Mouse (Mus musculus) leukemia stem cell, adult 10-12 weeks (primary cell): ENCODE data around the gene Qrfp. TPM values are rescaled to one million over a fixed set of nuclear protein-coding genes. Genes with fewer than 3 reads are reported as not detected.

Experiments
- polyA plus RNA-seq: library from polyadenylated mRNA; stranded (reverse); fragments of >175 nt; gene quantifications from 2 replicates; pipeline ENCODE4 v1.2.3, GENCODE M21; 2012; ENCODE audit warnings: low replicate concordance

The Qrfp gene
- polyA plus RNA-seq: 0.17 and 0.54 TPM in 2 replicates

DNA sequence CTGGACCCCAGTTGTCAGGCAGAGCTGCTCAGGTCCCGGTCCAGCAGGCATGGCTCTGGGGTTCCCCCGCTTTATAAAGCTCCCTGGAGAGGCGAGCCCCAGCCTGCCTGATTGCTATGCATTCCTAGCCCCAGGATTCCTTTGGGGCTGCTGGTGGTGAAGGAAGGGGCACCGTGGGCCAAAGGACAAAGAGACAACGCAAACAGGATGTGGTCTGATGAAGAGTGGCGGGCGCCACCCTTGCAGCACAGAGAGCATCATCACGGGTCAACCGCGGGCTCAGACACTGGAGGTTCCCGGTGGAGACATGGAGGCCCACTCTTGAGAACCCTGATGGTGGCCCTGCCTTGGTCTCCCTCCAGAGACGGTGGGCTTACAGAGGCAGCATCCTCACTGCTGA lies at the start of gene Qrfp:
TSS of gene Qrfp (minus strand) at position 137 of the 400 bp plus-strand sequence.

DNA sequence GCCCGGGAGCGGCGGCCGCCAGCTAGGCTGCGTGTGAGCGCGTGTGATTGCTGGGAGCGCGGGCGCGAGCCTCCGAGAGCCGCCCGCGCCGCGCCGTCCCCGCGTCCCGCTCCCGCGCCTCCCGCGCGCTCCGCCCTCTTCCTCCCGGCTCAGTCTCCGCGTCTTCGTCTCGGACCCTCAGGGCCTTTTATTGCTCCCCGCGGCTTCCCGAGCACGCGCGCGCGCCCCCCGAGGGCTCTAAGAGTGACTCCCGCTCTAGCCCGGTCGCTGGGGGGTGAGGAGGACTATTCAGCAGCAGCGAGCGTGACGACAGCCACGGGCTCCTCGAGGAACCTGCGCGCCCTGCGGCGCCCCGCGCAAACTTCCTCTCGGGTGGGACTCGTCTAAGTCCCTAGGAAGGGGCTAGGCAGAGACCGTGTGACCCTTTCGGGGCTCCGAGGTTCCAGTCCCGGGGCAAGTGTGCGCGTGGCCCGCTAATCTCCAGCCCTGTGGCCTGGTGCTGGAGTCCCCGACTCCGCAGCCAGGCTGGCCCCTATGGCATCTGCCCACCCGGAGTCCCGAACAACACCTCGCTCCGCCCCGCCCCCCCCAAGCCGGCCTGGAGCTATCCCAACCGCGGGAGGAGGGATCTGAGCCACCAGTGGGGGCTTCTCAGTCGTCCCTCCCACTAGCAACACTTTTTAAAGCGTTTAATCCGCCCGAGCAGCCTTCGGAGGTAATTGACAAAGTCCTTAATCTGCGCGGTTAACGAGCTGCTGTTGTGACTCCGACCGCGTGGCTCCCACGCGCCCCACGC lies 35.7 kb upstream of the Qrfp start, which contains the start of gene Fibcd1:
TSS of gene Fibcd1 (minus strand) at position 110 of the 796 bp plus-strand sequence.

Other genes with a start within 250 kb of the Qrfp start
- 103 and 115 TPM in 2 replicates for gene Fubp3, start 237.9 kb downstream of the Qrfp start, polyA plus RNA-seq
- not detected in 2 replicates for gene Prdm12, start 170.5 kb downstream of the Qrfp start, polyA plus RNA-seq
- gene Exosc2, start 139.9 kb downstream of the Qrfp start, polyA plus RNA-seq: 8.1 and 12.9 TPM in 2 replicates
- 66.5 and 83.8 TPM in 2 replicates for gene Abl1, start 122.2 kb downstream of the Qrfp start, polyA plus RNA-seq
- not detected in 2 replicates for gene Fibcd1, start 35.4 kb upstream of the Qrfp start, polyA plus RNA-seq
- 0.10 TPM in 1 of 2 replicates, not detected in the other for gene Lamc3, start 76.7 kb upstream of the Qrfp start, polyA plus RNA-seq
- 0.35 and 0.50 TPM in 2 replicates for gene Aif1l, start 139.6 kb upstream of the Qrfp start, polyA plus RNA-seq
- 10.9 and 44.9 TPM in 2 replicates for gene Nup214, start 163.9 kb upstream of the Qrfp start, polyA plus RNA-seq